Comparison of ENCODE assay signal across 14 mouse cellular contexts in genomic region chr16:11090836-11091570, GRCm38 (mm10). TPM values are rescaled to one million over a fixed set of nuclear protein-coding genes. Genes with fewer than 3 reads are reported as not detected.
A peak's percentile ranks its signal among the peaks of the same experiment; 100 is the strongest.
DNase-seq lines count a peak whose midpoint lies in the region; TF ChIP-seq lines count a peak whose summit lies in the region.
"Had no signal": no experiment of that assay in that cellular context is flagged by ENCODE, and none has a peak within 500 bp of the region (broad histone marks: within the 10 kb centered on the region; RNA-seq: fewer than 3 reads in every experiment).

No protein-coding gene starts in this region.

- H3K9ac ChIP-seq in heart, adult 2 months (ENCODE audit: low read depth, low read length) = no peak overlapping the region
- H3K9ac ChIP-seq: forebrain, embryonic 13.5 days had no signal

- TF ChIP-seq POLR2A in heart, adult 2 months (IDR thresholded peaks at IDR 0.05; ENCODE audit: insufficient read depth, low read depth, low read length) = no peak
- TF ChIP-seq POLR2A in bone marrow, adult 2 months (IDR thresholded peaks at IDR 0.05; ENCODE audit: borderline replicate concordance, control insufficient read depth, low read depth, low read length) = peak; percentile 26; the same call in 1 of the 2 replicates

- peak overlapping the region; percentile 44 for H3K27ac ChIP-seq in heart, adult 2 months
- H3K27ac ChIP-seq in layer of hippocampus, adult 2 months = peak overlapping the region; percentile 84
- H3K27ac ChIP-seq in bone marrow, adult 2 months (ENCODE audit: control insufficient read depth, insufficient read depth, low read depth, low read length, poor library complexity) = peak overlapping the region; percentile 35; the same call in 1 of the 2 replicates
- H3K27ac ChIP-seq: forebrain, embryonic 13.5 days had no signal

- TF ChIP-seq CTCF in heart, adult 2 months (IDR thresholded peaks at IDR 0.05) = no peak
- TF ChIP-seq CTCF in layer of hippocampus, adult 2 months (conservative IDR thresholded peaks at IDR 0.05) = no peak
- TF ChIP-seq CTCF in bone marrow, adult 2 months (IDR thresholded peaks at IDR 0.05; ENCODE audit: control insufficient read depth, insufficient read depth, low read length) = no peak

- peaks cover 23% of the 10 kb centered on the region for H3K4me1 ChIP-seq in heart, adult 2 months (ENCODE audit: control insufficient read depth, insufficient read depth, low read length)
- peaks cover 6% of the 10 kb centered on the region for H3K4me1 ChIP-seq in bone marrow, adult 2 months (ENCODE audit: control insufficient read depth, insufficient read depth, low read length)

- DNase-seq in heart, adult 2 months = no peak
- DNase-seq in heart, postnatal 4 days = no peak
- DNase-seq in layer of hippocampus, adult 2 months (ENCODE audit: low spot score in 2 of 2) = no peak
- DNase-seq in layer of hippocampus, adult 9-11 months = no peak
- DNase-seq in B cell, adult 2 months = peak; percentile 58
- no peak for DNase-seq in embryo, embryonic 10 days (ENCODE audit: low spot score)
- no peak for DNase-seq in cerebellum, postnatal 36 days
- DNase-seq: cerebellum, adult 18-20 months; gastrocnemius, postnatal 14 days; lung, adult 18-20 months; lung, postnatal 36 days; thymus, postnatal 36 days had no signal

- TF ChIP-seq EP300 in heart, adult 2 months (IDR thresholded peaks at IDR 0.05; ENCODE audit: insufficient read depth, low read depth, low read length) = no peak

- intact Hi-C loops in heart, adult 2 months (cut with DNase I) = loop anchor here (5.0 kb wide), 1 partner anchor 54 kb away; no protein-coding TSS in a partner anchor

- H3K36me3 ChIP-seq in heart, adult 2 months (ENCODE audit: control insufficient read depth, insufficient read depth, low read length) = peaks cover 35% of the 10 kb centered on the region

- H3K79me2 ChIP-seq in heart, adult 2 months (replicated peaks; ENCODE audit: control insufficient read depth, insufficient read depth, low read length) = no peaks in the 10 kb centered on the region; the same call in 1 of the 2 replicates

- 52% methylated on average over 10 of the region's 10 CpGs for WGBS in heart, adult 2 months
- WGBS in bone marrow, adult 2 months = 73% methylated on average over 10 of the region's 10 CpGs

- no peaks in the 10 kb centered on the region for H3K27me3 ChIP-seq in heart, adult 2 months (ENCODE audit: control insufficient read depth, insufficient read depth, low read length)
- H3K27me3 ChIP-seq: forebrain, embryonic 13.5 days had no signal

- H3K4me3 ChIP-seq in heart, adult 2 months = no peak overlapping the region
- H3K4me3 ChIP-seq in layer of hippocampus, adult 2 months = no peak overlapping the region
- H3K4me3 ChIP-seq in bone marrow, adult 2 months (replicated peaks; ENCODE audit: control insufficient read depth, low read depth, low read length) = no peak overlapping the region
- H3K4me3 ChIP-seq: forebrain, embryonic 13.5 days had no signal

RNA-seq across cellular contexts. Expression of gene Litaf, which starts 25.0 kb away (rescaled TPM):
- total RNA-seq in heart, adult 2 months (2021) = 10 to 100 TPM; 19.6 to 25.0 TPM
- 38.1 and 47.3 TPM in 2 replicates for polyA plus RNA-seq in heart, adult 2 months (2012; rRNA removed)
- 10 to 100 TPM; 50.0 to 60.4 TPM for total RNA-seq in heart, postnatal 4 days (2021)
- total RNA-seq in layer of hippocampus, adult 2 months (2021) = 10 to 100 TPM; 14.1 to 14.5 TPM
- polyA plus RNA-seq in bone marrow, adult 2 months (2011; ENCODE audit: insufficient read depth, insufficient read length, low replicate concordance, missing spikeins) = 21.6 and 41.1 TPM in 2 replicates

RNA-seq across cellular contexts. Expression of gene Snn, which starts 30.3 kb away (rescaled TPM):
- 10 to 100 TPM; 22.6 to 32.3 TPM for total RNA-seq in heart, adult 2 months (2021)
- polyA plus RNA-seq in heart, adult 2 months (2012; rRNA removed) = 23.9 and 32.2 TPM in 2 replicates
- total RNA-seq in heart, postnatal 4 days (2021) = 10 to 100 TPM; 52.5 to 56.6 TPM
- 100 to 1,000 TPM; 171 TPM for total RNA-seq in layer of hippocampus, adult 2 months (2021)
- 12.6 and 21.6 TPM in 2 replicates for polyA plus RNA-seq in bone marrow, adult 2 months (2011; ENCODE audit: insufficient read depth, insufficient read length, low replicate concordance, missing spikeins)

RNA-seq across cellular contexts. Expression of gene Txndc11, which starts 43.4 kb away (rescaled TPM):
- 10 to 100 TPM; 13.0 to 14.8 TPM for total RNA-seq in heart, adult 2 months (2021)
- polyA plus RNA-seq in heart, adult 2 months (2012; rRNA removed) = 11.2 and 17.8 TPM in 2 replicates
- total RNA-seq in heart, postnatal 4 days (2021) = 10 to 100 TPM; 26.4 to 27.5 TPM
- 10 to 100 TPM; 30.5 to 31.5 TPM for total RNA-seq in layer of hippocampus, adult 2 months (2021)
- polyA plus RNA-seq in bone marrow, adult 2 months (2011; ENCODE audit: insufficient read depth, insufficient read length, low replicate concordance, missing spikeins) = 15.9 and 18.8 TPM in 2 replicates

Comparison
In these comparisons a context has a peak if more than half of its experiments do, and no peak if none do; other contexts are left out.
1. DNase-seq: peak in B cell, adult 2 months (2 of 2); none in heart, adult 2 months (0 of 2), heart, postnatal 4 days (single experiment), layer of hippocampus, adult 2 months (0 of 2), layer of hippocampus, adult 9-11 months (single experiment), embryo, embryonic 10 days (single experiment) and cerebellum, postnatal 36 days (0 of 2).
2. Peak in every context shown above with its lines, with median percentiles within 50 percentile points of each other: H3K27ac ChIP-seq.